Mouse (Mus musculus): ENCODE data around the gene Slc35e1. TPM values are rescaled to one million over a fixed set of nuclear protein-coding genes. Genes with fewer than 3 reads are reported as not detected.

The Slc35e1 gene
- polyA plus RNA-seq, 1 experiment from 2014 or later, result 5.8 TPM

GRCm38 (mm10) chr8:72459881-72460533 is 32.4 kb downstream of the Slc35e1 start:
- Histone ChIP-seq H3K9me3 (replicated peaks; ENCODE audit: control insufficient read depth, low read length) (no peaks in the 10 kb centered on the region), H3K4me1 (ENCODE audit: control insufficient read depth, insufficient read depth, low read length) (no peaks in the 10 kb centered on the region), H3K27me3 (replicated peaks; ENCODE audit: control insufficient read depth, insufficient read depth, low read length) (no peaks in the 10 kb centered on the region), H3K4me3 (ENCODE audit: low read depth, low read length) (no peak overlapping the region), H3K4me2 (ENCODE audit: low read length) (no peak overlapping the region), H3K27ac (ENCODE audit: low read depth, low read length) (no peak overlapping the region), H3K9ac (ENCODE audit: low read length) (no peak overlapping the region), H3K36me3 (ENCODE audit: control insufficient read depth, insufficient read depth, low read length) (peaks cover 80% of the 10 kb centered on the region)
- 92% methylated on average over 4 of the region's 4 CpGs for WGBS
- ATAC-seq (no peak), DNase-seq (ENCODE audit: low spot score) (no peak)

GRCm38 (mm10) chr8:72458457-72458856 is 34.0 kb downstream of the Slc35e1 start:
- Histone ChIP-seq H3K27ac (ENCODE audit: low read depth, low read length) (no peak overlapping the region), H3K4me1 (ENCODE audit: control insufficient read depth, insufficient read depth, low read length) (no peaks in the 10 kb centered on the region), H3K9me3 (replicated peaks; ENCODE audit: control insufficient read depth, low read length) (no peaks in the 10 kb centered on the region), H3K36me3 (ENCODE audit: control insufficient read depth, insufficient read depth, low read length) (peaks cover 79% of the 10 kb centered on the region), H3K4me2 (ENCODE audit: low read length) (no peak overlapping the region), H3K9ac (ENCODE audit: low read length) (no peak overlapping the region), H3K27me3 (replicated peaks; ENCODE audit: control insufficient read depth, insufficient read depth, low read length) (no peaks in the 10 kb centered on the region), H3K4me3 (ENCODE audit: low read depth, low read length) (no peak overlapping the region)
- no peak for ATAC-seq
- WGBS, result 89% methylated on average over 6 of the region's 6 CpGs
- DNase-seq (ENCODE audit: low spot score), result no peak

GRCm38 (mm10) chr8:72457806-72458205 is 34.6 kb downstream of the Slc35e1 start:
- WGBS, result 88% methylated on average over 3 of the region's 3 CpGs
- no peaks in the 10 kb centered on the region for H3K27me3 ChIP-seq (replicated peaks; ENCODE audit: control insufficient read depth, insufficient read depth, low read length)
- H3K4me1 ChIP-seq (ENCODE audit: control insufficient read depth, insufficient read depth, low read length), result no peaks in the 10 kb centered on the region
- ATAC-seq (no peak), DNase-seq (ENCODE audit: low spot score) (no peak)
- H3K36me3 ChIP-seq (ENCODE audit: control insufficient read depth, insufficient read depth, low read length), result peaks cover 76% of the 10 kb centered on the region
- no peak overlapping the region for H3K9ac ChIP-seq (ENCODE audit: low read length)
- no peak overlapping the region for H3K4me3 ChIP-seq (ENCODE audit: low read depth, low read length)
- no peak overlapping the region for H3K4me2 ChIP-seq (ENCODE audit: low read length)
- no peak overlapping the region for H3K27ac ChIP-seq (ENCODE audit: low read depth, low read length)
- H3K9me3 ChIP-seq (replicated peaks; ENCODE audit: control insufficient read depth, low read length), result no peaks in the 10 kb centered on the region

- Histone ChIP-seq H3K9ac (ENCODE audit: low read length) (no peak overlapping the region), H3K4me1 (ENCODE audit: control insufficient read depth, insufficient read depth, low read length) (no peaks in the 10 kb centered on the region), H3K9me3 (replicated peaks; ENCODE audit: control insufficient read depth, low read length) (no peaks in the 10 kb centered on the region)
Measured at GRCm38 (mm10) chr8:72455317-72455716, 37.1 kb downstream of the Slc35e1 start.

GRCm38 (mm10) chr8:72453904-72454303 is 38.5 kb downstream of the Slc35e1 start:
- peaks cover 72% of the 10 kb centered on the region for H3K36me3 ChIP-seq (ENCODE audit: control insufficient read depth, insufficient read depth, low read length)
- ATAC-seq, result no peak

More at GRCm38 (mm10) chr8:72455317-72455716, 37.1 kb downstream of the Slc35e1 start:
- H3K36me3 ChIP-seq (ENCODE audit: control insufficient read depth, insufficient read depth, low read length), result peaks cover 72% of the 10 kb centered on the region
- H3K4me3 ChIP-seq (ENCODE audit: low read depth, low read length), result no peak overlapping the region
- ATAC-seq (no peak), DNase-seq (ENCODE audit: low spot score) (no peak)
- no peak overlapping the region for H3K4me2 ChIP-seq (ENCODE audit: low read length)
- no peaks in the 10 kb centered on the region for H3K27me3 ChIP-seq (replicated peaks; ENCODE audit: control insufficient read depth, insufficient read depth, low read length)
- WGBS, result 87% methylated on average over 4 of the region's 4 CpGs
- no peak overlapping the region for H3K27ac ChIP-seq (ENCODE audit: low read depth, low read length)

GRCm38 (mm10) chr8:72451516-72451915 is 40.9 kb downstream of the Slc35e1 start:
- no peak overlapping the region for H3K4me2 ChIP-seq (ENCODE audit: low read length)
- peaks cover 70% of the 10 kb centered on the region for H3K36me3 ChIP-seq (ENCODE audit: control insufficient read depth, insufficient read depth, low read length)
- no peaks in the 10 kb centered on the region for H3K9me3 ChIP-seq (replicated peaks; ENCODE audit: control insufficient read depth, low read length)
- no peak overlapping the region for H3K9ac ChIP-seq (ENCODE audit: low read length)
- no peak overlapping the region for H3K27ac ChIP-seq (ENCODE audit: low read depth, low read length)
- 86% methylated on average over 8 of the region's 8 CpGs for WGBS
- H3K4me3 ChIP-seq (ENCODE audit: low read depth, low read length), result no peak overlapping the region
- DNase-seq (ENCODE audit: low spot score) (no peak), ATAC-seq (no peak)
- no peaks in the 10 kb centered on the region for H3K4me1 ChIP-seq (ENCODE audit: control insufficient read depth, insufficient read depth, low read length)
- no peaks in the 10 kb centered on the region for H3K27me3 ChIP-seq (replicated peaks; ENCODE audit: control insufficient read depth, insufficient read depth, low read length)

More at GRCm38 (mm10) chr8:72453904-72454303, 38.5 kb downstream of the Slc35e1 start:
- H3K27ac ChIP-seq (ENCODE audit: low read depth, low read length), result no peak overlapping the region
- no peaks in the 10 kb centered on the region for H3K27me3 ChIP-seq (replicated peaks; ENCODE audit: control insufficient read depth, insufficient read depth, low read length)
- H3K4me1 ChIP-seq (ENCODE audit: control insufficient read depth, insufficient read depth, low read length), result no peaks in the 10 kb centered on the region
- H3K4me2 ChIP-seq (ENCODE audit: low read length), result no peak overlapping the region
- 95% methylated on average over 2 of the region's 2 CpGs for WGBS
- no peak for DNase-seq (ENCODE audit: low spot score)
- H3K9ac ChIP-seq (ENCODE audit: low read length), result no peak overlapping the region
- H3K9me3 ChIP-seq (replicated peaks; ENCODE audit: control insufficient read depth, low read length), result no peaks in the 10 kb centered on the region
- no peak overlapping the region for H3K4me3 ChIP-seq (ENCODE audit: low read depth, low read length)

- ATAC-seq (no peak), DNase-seq (ENCODE audit: low spot score) (no peak)
- H3K9ac ChIP-seq (ENCODE audit: low read length), result no peak overlapping the region
- H3K36me3 ChIP-seq (ENCODE audit: control insufficient read depth, insufficient read depth, low read length), result peaks cover 21% of the 10 kb centered on the region
- peaks cover 3% of the 10 kb centered on the region; the same call in 1 of the 2 replicates for H3K4me1 ChIP-seq (ENCODE audit: control insufficient read depth, insufficient read depth, low read length)
- no peaks in the 10 kb centered on the region for H3K9me3 ChIP-seq (replicated peaks; ENCODE audit: control insufficient read depth, low read length)
- H3K27ac ChIP-seq (ENCODE audit: low read depth, low read length), result no peak overlapping the region
- no peak overlapping the region for H3K4me2 ChIP-seq (ENCODE audit: low read length)
- 93% methylated on average over 6 of the region's 6 CpGs for WGBS
- H3K4me3 ChIP-seq (ENCODE audit: low read depth, low read length), result no peak overlapping the region
- H3K27me3 ChIP-seq (replicated peaks; ENCODE audit: control insufficient read depth, insufficient read depth, low read length), result no peaks in the 10 kb centered on the region
Measured at GRCm38 (mm10) chr8:72445071-72445470, 47.3 kb downstream of the Slc35e1 start.

GRCm38 (mm10) chr8:72443994-72444350 is 48.4 kb downstream of the Slc35e1 start:
- H3K27ac ChIP-seq (ENCODE audit: low read depth, low read length), result peak overlapping the region; percentile 60; the same call in 1 of the 2 replicates
- peaks cover 3% of the 10 kb centered on the region; the same call in 1 of the 2 replicates for H3K4me1 ChIP-seq (ENCODE audit: control insufficient read depth, insufficient read depth, low read length)
- 47% methylated on average over 6 of the region's 6 CpGs for WGBS
- peak overlapping the region; percentile 39 for H3K4me3 ChIP-seq (ENCODE audit: low read depth, low read length)
- no peaks in the 10 kb centered on the region for H3K27me3 ChIP-seq (replicated peaks; ENCODE audit: control insufficient read depth, insufficient read depth, low read length)
- ATAC-seq (peak; percentile 63; the same call in 1 of the 2 replicates), DNase-seq (ENCODE audit: low spot score) (no peak)
- no peaks in the 10 kb centered on the region for H3K9me3 ChIP-seq (replicated peaks; ENCODE audit: control insufficient read depth, low read length)
- H3K36me3 ChIP-seq (ENCODE audit: control insufficient read depth, insufficient read depth, low read length), result peaks cover 10% of the 10 kb centered on the region; the same call in 1 of the 2 replicates
- peak overlapping the region; percentile 71 for H3K9ac ChIP-seq (ENCODE audit: low read length)
- H3K4me2 ChIP-seq (ENCODE audit: low read length), result peak overlapping the region; percentile 59

GRCm38 (mm10) chr8:72443338-72443993 is 48.9 kb downstream of the Slc35e1 start, which contains the start of the genes Calr3 and 1700030K09Rik:
TSS of gene Calr3 (minus strand) at chr8:72443870.
TSS of gene 1700030K09Rik (plus strand) at chr8:72443880.
- H3K4me3 ChIP-seq (ENCODE audit: low read depth, low read length), result peak within 1 kb of the TSS; percentile 39
- peak; percentile 100 for ATAC-seq

More at GRCm38 (mm10) chr8:72443338-72443993, 48.9 kb downstream of the Slc35e1 start, which contains the start of the genes Calr3 and 1700030K09Rik:
- Histone ChIP-seq H3K27me3 (replicated peaks; ENCODE audit: control insufficient read depth, insufficient read depth, low read length) (no peaks in the 10 kb centered on the region), H3K4me2 (ENCODE audit: low read length) (peak within 1 kb of the TSS; percentile 59), H3K4me1 (ENCODE audit: control insufficient read depth, insufficient read depth, low read length) (peaks cover 3% of the 10 kb centered on the region; the same call in 1 of the 2 replicates), H3K36me3 (ENCODE audit: control insufficient read depth, insufficient read depth, low read length) (0 out of 2 replicates have a peak, but pooled peaks cover 6% of the 10 kb centered on the region), H3K9me3 (replicated peaks; ENCODE audit: control insufficient read depth, low read length) (no peaks in the 10 kb centered on the region), H3K9ac (ENCODE audit: low read length) (peak within 1 kb of the TSS; percentile 71), H3K27ac (ENCODE audit: low read depth, low read length) (peak within 1 kb of the TSS; percentile 60; the same call in 1 of the 2 replicates)
- WGBS, result 5% methylated on average over 34 of the region's 34 CpGs
- peak; percentile 100 for DNase-seq (ENCODE audit: low spot score)

Data from forebrain, embryonic 14.5 days (tissue).